Mouse (Mus musculus): ENCODE results near the gene Psmc1. TPM values are rescaled to one million over a fixed set of nuclear protein-coding genes. Genes with fewer than 3 reads are reported as not detected.

Psmc1 gene
- polyA plus RNA-seq (2012; rRNA removed; ENCODE audit: low replicate concordance): 45.5 and 51.1 TPM in 2 replicates

GRCm38 (mm10) chr12:100109986-100110696 lies at the start of gene Psmc1:
TSS of gene Psmc1 (plus strand) at chr12:100110154.

GRCm38 (mm10) chr12:100159261-100159975 lies 49.5 kb downstream of the Psmc1 start, which contains the start of gene Nrde2:
TSS of gene Nrde2 (minus strand) at chr12:100159653.

Other genes starting within 250 kb of the Psmc1 start
- 0.55 and 0.56 TPM in 2 replicates for gene Efcab11, start 225.7 kb upstream of the Psmc1 start, polyA plus RNA-seq (2012; rRNA removed; ENCODE audit: low replicate concordance)
- gene Tdp1, start 225.6 kb upstream of the Psmc1 start, polyA plus RNA-seq (2012; rRNA removed; ENCODE audit: low replicate concordance): 14.1 and 16.7 TPM in 2 replicates
- gene Kcnk13, start 145.7 kb upstream of the Psmc1 start, polyA plus RNA-seq (2012; rRNA removed; ENCODE audit: low replicate concordance): 0.83 and 1.2 TPM in 2 replicates
- gene Nrde2, start 49.5 kb downstream of the Psmc1 start, polyA plus RNA-seq (2012; rRNA removed; ENCODE audit: low replicate concordance): 8.5 and 12.6 TPM in 2 replicates
- gene Calm1, start 89.3 kb downstream of the Psmc1 start, polyA plus RNA-seq (2012; rRNA removed; ENCODE audit: low replicate concordance): 378 and 395 TPM in 2 replicates